Comparison of ENCODE assay signal across 22 mouse cellular contexts in the genomic region with DNA sequence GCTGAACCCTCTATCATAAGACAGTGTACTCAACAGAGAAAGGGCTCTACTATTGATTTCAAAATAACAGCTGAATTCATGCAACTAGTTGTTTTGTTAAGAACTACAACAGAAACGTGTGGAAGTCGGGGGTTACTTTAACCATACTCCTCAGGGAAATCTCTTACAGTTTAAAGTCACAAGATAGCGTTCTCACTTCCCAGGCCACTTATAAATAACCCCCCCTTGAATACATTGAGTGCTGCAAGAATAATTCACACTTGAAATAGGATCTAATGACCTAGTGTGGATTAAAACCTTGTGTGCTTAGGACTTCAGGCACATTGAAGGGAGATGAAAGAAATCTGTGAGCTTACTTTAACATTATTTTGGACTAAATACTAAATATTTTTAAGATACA.
"Had no signal": no experiment of that assay in that cellular context is flagged by ENCODE, and none has a peak within 500 bp of the region (broad histone marks: within the 10 kb centered on the region; RNA-seq: fewer than 3 reads in every experiment).

No protein-coding gene starts in this region.

- ATAC-seq: lung, postnatal 0 days; midbrain, embryonic 13.5 days; midbrain, embryonic 16.5 days had no signal

- H3K4me1 ChIP-seq: liver, embryonic 13.5 days had no signal

- H3K27me3 ChIP-seq: liver, embryonic 13.5 days; liver, embryonic 15.5 days; lung, embryonic 15.5 days; midbrain, embryonic 13.5 days; neural tube, embryonic 13.5 days; neural tube, embryonic 15.5 days; stomach, embryonic 15.5 days had no signal

- DNase-seq: liver, embryonic 13.5 days; liver, postnatal 0 days; lung, adult 2 months; lung, postnatal 14 days; lung, postnatal 36 days; retina, postnatal 1 day; right cerebral cortex, adult 18-20 months; right cerebral cortex, postnatal 25 days; right cerebral cortex, postnatal 4 days; thymus, adult 2 months; thymus, postnatal 36 days had no signal

- H3K9me3 ChIP-seq: liver, embryonic 13.5 days; liver, embryonic 15.5 days; lung, embryonic 15.5 days; midbrain, embryonic 10.5 days; midbrain, embryonic 13.5 days; neural tube, embryonic 13.5 days; neural tube, embryonic 15.5 days; stomach, embryonic 15.5 days had no signal

- H3K4me3 ChIP-seq: liver, embryonic 13.5 days; liver, embryonic 15.5 days; lung, embryonic 15.5 days; midbrain, embryonic 10.5 days; midbrain, embryonic 13.5 days; myocyte; neural tube, embryonic 13.5 days; neural tube, embryonic 15.5 days; stomach, embryonic 15.5 days had no signal

- H3K4me2 ChIP-seq: liver, embryonic 13.5 days; liver, embryonic 15.5 days; lung, embryonic 15.5 days; midbrain, embryonic 13.5 days; neural tube, embryonic 13.5 days; neural tube, embryonic 15.5 days; stomach, embryonic 15.5 days had no signal

- H3K36me3 ChIP-seq: liver, embryonic 13.5 days; liver, embryonic 15.5 days; lung, embryonic 15.5 days; midbrain, embryonic 10.5 days; midbrain, embryonic 13.5 days; neural tube, embryonic 13.5 days; neural tube, embryonic 15.5 days; stomach, embryonic 15.5 days had no signal

- H3K27ac ChIP-seq: liver, embryonic 13.5 days; liver, embryonic 15.5 days; lung, embryonic 15.5 days; midbrain, embryonic 10.5 days; midbrain, embryonic 13.5 days; neural tube, embryonic 13.5 days; neural tube, embryonic 15.5 days; stomach, embryonic 15.5 days; stomach, postnatal 0 days had no signal

- H3K9ac ChIP-seq: liver, embryonic 13.5 days; liver, embryonic 15.5 days; liver, postnatal 0 days; lung, embryonic 15.5 days; midbrain, embryonic 13.5 days; neural tube, embryonic 13.5 days; neural tube, embryonic 15.5 days; stomach, embryonic 15.5 days had no signal
